Mouse (Mus musculus) Patski (cell line): Measurements from ENCODE around the gene Strip1. TPM values are rescaled to one million over a fixed set of nuclear protein-coding genes. Genes with fewer than 3 reads are reported as not detected.

Experiments
- ATAC-seq: fragments of 100-300 bp; one replicate; pipeline ENCODE4 v1.8.0; 2021
- CTCF ChIA-PET: fragments of 350-600 bp; sonication (Branson Sonifier 250); formaldehyde crosslinking; loops from one replicate; lab custom pipeline; 2022; ENCODE audit warnings: inconsistent platforms; lab: Charles Lee
- POLR2A ChIA-PET: fragments of 350-600 bp; sonication (Branson Sonifier 250); formaldehyde crosslinking; loops from one replicate; lab custom pipeline; 2022; ENCODE audit warnings: antibody characterized with exemption, inconsistent platforms; lab: Charles Lee
- DNase-seq: peaks from one replicate; pipeline ENCODE4 v3.0.0-alpha.2; 2011; ENCODE audit warnings: low read depth, low spot score
- H3K27me3 ChIP-seq: fragments of 371-371 bp; one replicate; pipeline ENCODE4 v1.5.1; 2021
- CTCF ChIP-seq: fragments of 100-300 bp; IDR thresholded peaks from one replicate; pipeline ENCODE4 v1.5.1; 2021
- in situ Hi-C: fragments of 300-500 bp; cut with MboI; formaldehyde crosslinking; loops from 3 replicates; pipeline ENCODE4 v1.11.1; 2018; ENCODE audit warnings: low pct_unique_long_range_greater_than_20kb, mixed read lengths
- polyA plus RNA-seq: library from polyadenylated mRNA; unstranded; gene quantifications from one replicate; pipeline ENCODE4 v1.2.3, GENCODE M21; 2021

The Strip1 gene
- 84.5 TPM for polyA plus RNA-seq

DNA sequence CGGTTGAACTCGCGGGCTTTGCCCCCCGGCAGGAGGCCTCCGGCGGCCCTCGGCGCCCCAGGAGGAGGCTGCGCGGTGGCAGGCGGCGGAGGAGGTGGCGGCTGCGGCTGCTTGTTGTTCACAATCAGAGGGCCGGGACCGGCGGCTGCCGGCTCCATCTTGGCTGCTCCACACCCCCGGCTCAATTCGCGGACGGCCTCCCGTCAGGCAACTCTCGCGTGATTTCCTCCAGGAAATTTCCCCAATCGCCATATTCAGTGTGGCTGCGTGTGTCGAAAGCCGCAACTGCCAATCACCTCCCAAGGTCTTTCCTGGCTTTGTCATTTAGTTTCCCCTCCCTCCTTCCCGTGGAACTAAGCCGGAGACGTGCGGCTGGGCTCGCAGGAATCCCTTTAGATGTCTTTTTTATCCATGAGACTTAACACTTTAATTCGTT, at the start of gene Strip1:
Strip1 (minus strand) TSS at position 172 of the 436 bp plus-strand sequence.
- in situ Hi-C loops, result no loop called here
- peak; percentile 89 for ATAC-seq
- DNase-seq, result peak; percentile 91
- H3K27me3 ChIP-seq, result no peaks in the 10 kb centered on the region
- POLR2A ChIA-PET, result interaction anchor here (1.3 to 1.4 kb wide), 2 partner anchors 9 to 20 kb away, joined by 3 to 4 read pairs; no protein-coding TSS in a partner anchor
- CTCF ChIA-PET, result no interaction called here
- TF ChIP-seq CTCF, result no peak

GRCm38 (mm10) chr3:107680790-107681576, 49.5 kb upstream of the Strip1 start:
- no peak for ATAC-seq
- in situ Hi-C loops, result no loop called here
- no peak for DNase-seq
- ChIA-PET POLR2A (interaction anchor here (0.7 to 1.9 kb wide), 7 partner anchors 10 to 79 kb away, joined by 3 to 5 read pairs (median 3); partner anchors contain the start of gene Csf1), CTCF (interaction anchor here (0.8 to 6.6 kb wide), 8 partner anchors 9 to 186 kb away, joined by 3 to 32 read pairs (median 10); partner anchors contain the start of gene Ahcyl1)
- H3K27me3 ChIP-seq, result no peaks in the 10 kb centered on the region
- TF ChIP-seq CTCF, result no peak

DNA sequence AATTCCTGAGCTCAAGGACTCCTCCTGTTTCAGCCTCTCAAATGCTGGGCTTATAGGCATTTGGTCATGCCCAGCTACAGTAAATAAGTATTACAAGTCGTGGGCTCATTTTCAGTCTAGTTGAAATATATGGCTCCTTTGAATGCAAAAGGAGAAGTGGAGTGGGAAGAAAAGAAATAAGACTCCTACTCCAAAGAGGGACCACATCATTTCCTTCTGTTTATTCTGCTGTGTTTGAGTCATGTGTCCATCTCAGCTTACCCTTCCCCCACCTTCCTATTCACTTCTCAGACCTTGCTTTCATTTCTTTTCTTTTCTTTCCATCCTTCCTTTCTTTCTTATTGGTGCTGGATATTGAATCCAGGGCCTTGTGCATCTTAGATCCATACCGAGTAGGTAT, 40.0 kb upstream of the Strip1 start:
- POLR2A ChIA-PET, result no interaction called here
- CTCF ChIA-PET, result interaction anchor here (1.3 to 1.9 kb wide), 2 partner anchors 9 to 12 kb away, joined by 3 to 6 read pairs; no protein-coding TSS in a partner anchor
- in situ Hi-C loops, result no loop called here
- DNase-seq (no peak), ATAC-seq (no peak)
- H3K27me3 ChIP-seq, result no peaks in the 10 kb centered on the region
- TF ChIP-seq CTCF, result no peak

- no peak for TF ChIP-seq CTCF
These were observed 39.0 kb upstream of the Strip1 start for GRCm38 (mm10) chr3:107670500-107670899.

DNA sequence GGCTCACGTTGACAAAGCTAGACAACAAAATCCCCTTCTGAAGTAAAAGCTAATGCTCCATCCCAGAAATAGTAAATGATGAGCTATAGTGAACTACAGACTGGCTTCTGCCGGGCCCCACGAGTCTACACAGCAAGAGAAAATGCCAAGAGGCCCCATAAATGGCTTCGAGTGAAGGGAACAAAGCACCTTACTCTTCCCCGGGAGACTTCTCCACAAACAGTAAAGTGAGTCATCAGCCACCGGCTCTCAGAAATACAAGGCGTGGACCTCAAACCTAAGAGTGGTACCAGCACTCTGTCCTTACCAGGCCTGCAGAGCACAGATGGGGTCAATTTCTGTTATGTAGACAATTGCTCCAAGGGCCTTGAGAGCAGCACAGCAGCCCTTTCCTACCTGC, 37.3 kb upstream of the Strip1 start:
- ATAC-seq (no peak), DNase-seq (no peak)
- no peaks in the 10 kb centered on the region for H3K27me3 ChIP-seq
- in situ Hi-C loops, result no loop called here
- no peak for TF ChIP-seq CTCF
- ChIA-PET POLR2A (interaction anchor here (0.6 kb wide), 1 partner anchor 12 kb away, joined by 3 read pairs; no protein-coding TSS in a partner anchor), CTCF (interaction anchor here (0.9 to 2.6 kb wide), 6 partner anchors 8 to 195 kb away, joined by 3 to 11 read pairs (median 4); no protein-coding TSS in a partner anchor)

More at GRCm38 (mm10) chr3:107670500-107670899, 39.0 kb upstream of the Strip1 start:
- in situ Hi-C loops, result no loop called here
- ATAC-seq (no peak), DNase-seq (no peak)
- POLR2A ChIA-PET, result interaction anchor here (0.6 kb wide), 1 partner anchor 10 kb away, joined by 3 read pairs; no protein-coding TSS in a partner anchor
- CTCF ChIA-PET, result interaction anchor here (0.9 to 1.9 kb wide), 3 partner anchors 11 to 194 kb away, joined by 4 to 6 read pairs (median 5); no protein-coding TSS in a partner anchor
- H3K27me3 ChIP-seq, result no peaks in the 10 kb centered on the region

DNA sequence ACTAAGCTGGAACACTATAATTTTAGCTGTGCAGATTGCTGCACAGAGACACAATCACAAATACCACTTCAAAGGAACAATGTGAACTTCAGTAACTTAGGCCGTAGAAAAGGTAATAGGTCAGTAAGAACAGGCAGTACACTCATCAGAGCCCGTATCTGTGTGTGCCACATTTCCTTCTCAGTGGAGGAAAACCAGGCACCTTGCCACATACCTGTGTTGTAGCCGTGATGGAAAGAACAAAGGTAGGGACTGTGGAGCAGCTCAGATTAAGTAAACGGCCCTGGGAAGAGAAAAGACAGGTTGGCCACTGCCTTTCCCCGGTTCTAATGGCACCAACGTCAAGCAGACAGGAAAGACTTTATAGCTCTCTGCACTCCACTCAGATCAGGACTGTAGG, 35.9 kb upstream of the Strip1 start:
- ChIA-PET POLR2A (no interaction called here), CTCF (interaction anchor here (0.8 to 2.6 kb wide), 8 partner anchors 9 to 251 kb away, joined by 3 to 11 read pairs (median 4); no protein-coding TSS in a partner anchor)
- no peaks in the 10 kb centered on the region for H3K27me3 ChIP-seq
- no peak for ATAC-seq
- DNase-seq, result no peak
- in situ Hi-C loops, result no loop called here
- no peak for TF ChIP-seq CTCF

DNA sequence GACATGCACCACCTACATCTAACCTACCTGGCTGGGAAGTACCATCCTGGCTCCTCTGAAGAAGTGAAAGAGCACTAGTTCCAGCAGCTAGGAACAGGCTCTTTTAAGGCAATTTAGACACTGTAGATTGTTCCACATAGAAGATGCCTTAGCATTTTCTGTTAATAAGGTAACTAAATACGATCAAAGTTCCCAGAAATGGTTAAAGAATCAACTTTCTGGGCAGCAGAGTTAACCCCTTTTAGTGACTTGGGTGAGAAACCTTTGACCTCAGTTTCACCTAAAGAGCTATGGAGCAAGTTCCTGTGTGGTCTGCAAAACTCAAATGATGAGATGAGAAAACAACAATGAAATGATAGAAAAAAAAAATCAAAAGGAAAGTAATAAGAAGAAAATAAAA, 33.1 kb upstream of the Strip1 start:
- H3K27me3 ChIP-seq, result no peaks in the 10 kb centered on the region
- ChIA-PET CTCF (interaction anchor here (0.8 to 2.7 kb wide), 8 partner anchors 8 to 30 kb away, joined by 3 to 6 read pairs (median 4); no protein-coding TSS in a partner anchor), POLR2A (interaction anchor here (1.1 kb wide), 1 partner anchor 12 kb away, joined by 3 read pairs; no protein-coding TSS in a partner anchor)
- DNase-seq (no peak), ATAC-seq (no peak)
- TF ChIP-seq CTCF, result no peak
- in situ Hi-C loops, result no loop called here

- no peaks in the 10 kb centered on the region for H3K27me3 ChIP-seq
- in situ Hi-C loops, result no loop called here
- ChIA-PET CTCF (interaction anchor here (0.6 to 4.9 kb wide), 21 partner anchors 8 to 207 kb away, joined by 3 to 32 read pairs (median 4); partner anchors contain the start of genes Ahcyl1 and Csf1), POLR2A (interaction anchor here (1.1 kb wide), 2 partner anchors 17 to 36 kb away, joined by 3 to 6 read pairs; partner anchors contain the start of gene Ahcyl1)
- no peak for DNase-seq
- ATAC-seq, result no peak
- peak; percentile 67 for TF ChIP-seq CTCF
These were observed 27.5 kb upstream of the Strip1 start for GRCm38 (mm10) chr3:107659000-107659399.

GRCm38 (mm10) chr3:107656888-107657287, 25.4 kb upstream of the Strip1 start:
- TF ChIP-seq CTCF, result no peak
- ATAC-seq (no peak), DNase-seq (no peak)
- in situ Hi-C loops, result no loop called here
- ChIA-PET CTCF (interaction anchor here (0.9 to 4.9 kb wide), 4 partner anchors 21 to 209 kb away, joined by 3 to 32 read pairs (median 16); no protein-coding TSS in a partner anchor), POLR2A (no interaction called here)
- no peaks in the 10 kb centered on the region for H3K27me3 ChIP-seq

GRCm38 (mm10) chr3:107656151-107656550, 24.7 kb upstream of the Strip1 start:
- CTCF ChIA-PET, result interaction anchor here (0.9 to 1.4 kb wide), 2 partner anchors 21 to 34 kb away, joined by 3 read pairs; no protein-coding TSS in a partner anchor
- DNase-seq, result no peak

More at GRCm38 (mm10) chr3:107656151-107656550, 24.7 kb upstream of the Strip1 start:
- H3K27me3 ChIP-seq, result no peaks in the 10 kb centered on the region
- POLR2A ChIA-PET, result no interaction called here
- in situ Hi-C loops, result no loop called here
- TF ChIP-seq CTCF, result no peak
- ATAC-seq, result no peak
